Mouse (Mus musculus) midbrain, embryonic 16.5 days (tissue): ENCODE results near the gene Pmvk. TPM values are rescaled to one million over a fixed set of nuclear protein-coding genes. Genes with fewer than 3 reads are reported as not detected.

Experiments used
- ATAC-seq: fragments of 200-750 bp; cut with Nextera tagmentation; 2 replicates; pipeline ENCODE4 v1.8.0; 2017; ENCODE audit warnings: moderate TSS enrichment
- H3K27ac ChIP-seq: fragments of 300-500 bp; sonication (generic); 2 replicates; pipeline ENCODE4 v1.5.1; 2014; ENCODE audit warnings: mild to moderate bottlenecking, low read length, mixed read lengths
- H3K27me3 ChIP-seq: fragments of 300-500 bp; sonication (generic); 2 replicates; pipeline ENCODE4 v1.6.1; 2014; ENCODE audit warnings: low read depth, low read length, mixed read lengths; ENCODE audit not compliant: control insufficient read depth, insufficient read depth
- H3K36me3 ChIP-seq: fragments of 300-500 bp; sonication (generic); 2 replicates; pipeline ENCODE4 v1.6.1; 2014; ENCODE audit warnings: mild to moderate bottlenecking, low read length, moderate library complexity, mixed read lengths; ENCODE audit not compliant: control insufficient read depth, insufficient read depth
- H3K4me1 ChIP-seq: fragments of 300-500 bp; sonication (generic); 2 replicates; pipeline ENCODE4 v1.6.1; 2014; ENCODE audit warnings: mild to moderate bottlenecking, low read length, mixed read lengths; ENCODE audit not compliant: control insufficient read depth, insufficient read depth
- H3K4me2 ChIP-seq: fragments of 300-500 bp; sonication (generic); 2 replicates; pipeline ENCODE4 v1.6.1; 2014; ENCODE audit warnings: mild to moderate bottlenecking, low read length, mixed read lengths
- H3K4me3 ChIP-seq: fragments of 300-500 bp; sonication (generic); 2 replicates; pipeline ENCODE4 v1.5.1; 2014; ENCODE audit warnings: low read depth, mild to moderate bottlenecking, low read length, moderate library complexity, mixed read lengths
- H3K9ac ChIP-seq: fragments of 300-500 bp; sonication (generic); 2 replicates; pipeline ENCODE4 v1.6.1; 2014; ENCODE audit warnings: low read depth, low read length, mixed read lengths
- H3K9me3 ChIP-seq: fragments of 300-500 bp; sonication (generic); replicated peaks from 2 replicates; pipeline ENCODE4 v1.6.1; 2014; ENCODE audit warnings: mild to moderate bottlenecking, low read length, mixed read lengths; ENCODE audit not compliant: control insufficient read depth, poor library complexity, severe bottlenecking
- WGBS: fragments of 180-500 bp; shearing (Covaris S2); extraction: QIAGEN DNeasy Blood & Tissue Kit; methylation state at CpG from one replicate; pipeline ENCODE4 v1.1.7; 2014; 5-methylcytosine and 5-hydroxymethylcytosine counted together
- polyA plus RNA-seq: library from polyadenylated mRNA; unstranded; fragments of >200 nt; fragmentation: Nextera tagmentation; extraction: Ambion mirVana; gene quantifications from 2 replicates; pipeline ENCODE4 v1.2.1, GENCODE M21; 2015

The Pmvk gene
- polyA plus RNA-seq, 1 experiment from 2014 or later, result 142 TPM

DNA sequence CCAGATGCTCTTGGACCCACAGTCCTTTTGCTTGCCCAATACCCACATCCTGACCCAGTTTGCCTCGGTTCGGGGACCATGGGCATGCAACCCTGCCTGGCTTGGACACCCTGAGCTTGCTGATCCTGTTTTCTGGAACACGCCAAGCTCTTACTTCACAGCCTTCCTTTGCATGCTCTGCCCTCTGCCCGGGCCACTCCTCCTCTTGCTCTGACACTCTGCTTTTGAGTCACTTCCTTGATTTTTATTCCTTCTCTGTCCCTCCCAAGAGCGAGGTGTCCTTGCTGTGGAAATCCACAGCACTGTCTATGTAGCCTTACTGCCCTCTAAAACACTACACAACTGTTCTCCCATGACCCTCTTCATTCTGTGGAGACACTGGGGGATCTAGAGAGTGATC lies 27.9 kb downstream of the Pmvk start:
- H3K9ac ChIP-seq, result no peak overlapping the region
- no peak overlapping the region for H3K4me2 ChIP-seq
- no peak for ATAC-seq
- H3K9me3 ChIP-seq, result no peaks in the 10 kb centered on the region
- H3K4me1 ChIP-seq, result no peaks in the 10 kb centered on the region
- H3K27me3 ChIP-seq, result no peaks in the 10 kb centered on the region; the same call in none of the 2 replicates
- H3K27ac ChIP-seq, result no peak overlapping the region
- H3K36me3 ChIP-seq, result no peaks in the 10 kb centered on the region
- WGBS, result 98% methylated on average over 5 of the region's 5 CpGs
- H3K4me3 ChIP-seq, result no peak overlapping the region

DNA sequence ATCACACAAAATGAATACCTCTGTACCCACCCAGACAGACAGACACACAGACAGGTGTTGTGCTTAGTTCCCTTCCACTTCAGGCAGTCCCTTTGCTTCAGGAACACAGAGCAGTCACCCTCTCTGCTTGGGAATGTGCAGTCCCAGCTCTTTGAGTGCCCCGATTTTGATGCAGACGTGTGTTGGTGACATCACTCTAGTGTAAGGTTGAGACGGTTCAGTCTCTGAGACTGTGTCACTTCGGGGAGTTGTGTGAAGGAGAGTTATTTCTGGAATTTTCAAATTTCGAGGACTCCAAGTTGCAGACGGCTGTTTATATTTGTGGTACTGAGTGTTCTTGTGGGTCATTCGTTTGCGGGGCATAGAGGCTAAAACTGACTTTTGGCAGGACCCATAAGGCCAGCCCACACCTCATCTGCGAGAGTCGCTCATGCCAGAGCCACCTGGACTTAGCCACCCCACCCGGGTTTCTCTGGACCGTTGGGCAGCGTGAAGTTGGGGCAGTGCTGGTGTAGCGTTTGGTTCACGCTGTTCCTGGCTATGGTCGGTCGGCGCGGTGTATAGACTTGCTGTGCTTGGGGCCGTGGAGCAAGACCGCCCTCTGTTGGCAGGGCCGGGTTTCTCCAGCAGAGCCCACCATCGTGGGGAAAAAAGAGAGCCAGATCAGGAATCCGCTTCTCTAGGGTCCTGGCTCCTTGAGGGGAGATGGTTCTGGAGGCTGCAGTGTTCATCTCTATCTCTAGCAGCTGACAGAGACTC lies 30.6 kb downstream of the Pmvk start:
- no peak overlapping the region for H3K27ac ChIP-seq
- H3K27me3 ChIP-seq, result no peaks in the 10 kb centered on the region; the same call in none of the 2 replicates
- 0 out of 2 replicates have a peak, but pooled peaks have one; percentile 45 for ATAC-seq
- H3K4me2 ChIP-seq, result no peak overlapping the region
- no peak overlapping the region for H3K4me3 ChIP-seq
- 25% methylated on average over 24 of the region's 24 CpGs for WGBS
- H3K9me3 ChIP-seq, result no peaks in the 10 kb centered on the region
- no peaks in the 10 kb centered on the region for H3K4me1 ChIP-seq
- H3K36me3 ChIP-seq, result no peaks in the 10 kb centered on the region
- H3K9ac ChIP-seq, result no peak overlapping the region

DNA sequence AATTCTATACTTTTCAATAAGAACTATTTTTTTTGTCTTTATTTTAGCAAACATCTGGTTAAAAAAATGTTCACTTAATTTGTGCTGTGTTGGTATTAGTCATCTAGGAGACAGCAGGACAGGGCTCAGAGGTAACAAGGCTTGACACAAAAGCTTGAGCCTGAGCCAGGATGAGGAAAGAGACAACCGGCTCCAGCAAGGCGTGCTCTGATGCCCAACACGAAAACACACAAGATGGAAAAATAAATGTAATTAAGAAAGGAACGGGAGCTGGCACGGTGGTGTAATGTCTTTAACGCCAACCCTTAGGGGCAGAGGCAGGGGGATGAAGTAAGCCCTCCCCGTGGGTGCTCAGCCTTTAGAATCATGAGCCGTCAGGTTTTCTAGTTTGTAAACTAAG lies 31.8 kb downstream of the Pmvk start:
- no peak for ATAC-seq
- Histone ChIP-seq H3K36me3 (no peaks in the 10 kb centered on the region), H3K9ac (no peak overlapping the region), H3K4me1 (no peaks in the 10 kb centered on the region), H3K27ac (no peak overlapping the region), H3K4me3 (no peak overlapping the region), H3K27me3 (no peaks in the 10 kb centered on the region; the same call in none of the 2 replicates), H3K4me2 (no peak overlapping the region), H3K9me3 (no peaks in the 10 kb centered on the region)
- 82% methylated on average over 8 of the region's 8 CpGs for WGBS

DNA sequence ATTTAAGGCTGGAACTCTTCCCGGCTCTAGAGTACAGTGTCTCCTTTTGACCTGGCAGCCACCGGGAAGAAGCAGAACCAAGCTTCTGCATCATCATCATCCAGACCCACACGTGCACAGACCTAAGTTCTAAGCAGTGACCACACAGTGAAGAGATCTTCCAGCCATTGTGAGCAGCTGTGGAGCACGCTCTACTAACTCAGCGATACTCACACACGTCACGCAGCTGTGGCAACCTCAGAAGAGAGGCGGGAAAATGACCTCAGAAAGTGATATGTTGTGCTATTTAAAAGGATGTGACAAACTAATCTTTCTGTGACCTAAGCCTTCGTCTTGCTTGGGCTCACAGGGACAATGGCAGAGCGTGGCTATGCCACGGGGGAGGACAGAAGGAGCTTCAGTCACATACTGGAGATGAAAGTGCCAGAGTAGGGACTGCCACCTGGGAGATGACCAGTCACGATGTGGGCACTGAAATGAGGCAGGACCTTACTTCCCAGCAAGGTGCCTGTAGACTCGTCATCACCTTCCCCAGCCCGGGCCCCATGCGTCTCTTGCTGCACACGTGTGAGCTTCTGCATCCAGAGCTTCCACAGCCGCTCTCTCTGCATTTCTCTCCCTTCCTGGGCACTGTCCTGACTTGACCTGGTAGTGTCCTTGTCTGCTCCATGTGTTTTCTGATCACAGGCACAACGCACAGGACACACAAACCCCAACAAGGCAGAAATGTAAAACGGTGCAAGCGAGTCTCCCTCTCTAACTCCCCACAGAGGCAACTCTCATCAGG lies 32.8 kb downstream of the Pmvk start:
- ATAC-seq, result no peak
- H3K4me3 ChIP-seq, result no peak overlapping the region
- WGBS, result 53% methylated on average over 20 of the region's 20 CpGs

DNA sequence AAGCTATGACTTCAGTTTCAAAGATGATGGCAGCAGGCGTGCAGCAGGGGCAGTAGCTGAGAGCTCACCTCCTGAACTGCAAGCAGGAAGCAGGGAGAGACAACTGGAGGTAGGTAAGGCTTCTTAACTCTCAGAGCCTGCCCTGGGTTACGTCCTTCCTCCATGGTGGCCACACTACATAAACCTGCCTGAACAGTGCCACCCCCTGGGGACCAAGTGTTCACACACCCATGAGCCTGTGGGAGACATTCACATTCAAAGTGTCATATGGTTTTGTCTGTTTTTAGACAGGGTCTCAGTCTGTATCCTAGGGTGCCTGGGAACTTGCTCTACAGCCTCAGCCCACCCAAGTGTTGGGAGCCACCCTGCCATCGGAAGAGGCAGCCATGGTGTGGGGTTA lies 36.4 kb downstream of the Pmvk start:
- Histone ChIP-seq H3K4me2 (no peak overlapping the region), H3K9me3 (no peaks in the 10 kb centered on the region), H3K27ac (no peak overlapping the region), H3K4me1 (no peaks in the 10 kb centered on the region), H3K27me3 (no peaks in the 10 kb centered on the region; the same call in none of the 2 replicates), H3K9ac (no peak overlapping the region), H3K36me3 (no peaks in the 10 kb centered on the region), H3K4me3 (no peak overlapping the region)
- ATAC-seq, result no peak
- WGBS, result 88% methylated on average over 3 of the region's 3 CpGs

More for the DNA sequence above, 32.8 kb downstream of the Pmvk start:
- no peaks in the 10 kb centered on the region for H3K4me1 ChIP-seq
- no peaks in the 10 kb centered on the region for H3K9me3 ChIP-seq
- no peak overlapping the region for H3K27ac ChIP-seq
- H3K9ac ChIP-seq, result no peak overlapping the region
- H3K27me3 ChIP-seq, result no peaks in the 10 kb centered on the region; the same call in none of the 2 replicates
- no peaks in the 10 kb centered on the region for H3K36me3 ChIP-seq
- H3K4me2 ChIP-seq, result no peak overlapping the region

DNA sequence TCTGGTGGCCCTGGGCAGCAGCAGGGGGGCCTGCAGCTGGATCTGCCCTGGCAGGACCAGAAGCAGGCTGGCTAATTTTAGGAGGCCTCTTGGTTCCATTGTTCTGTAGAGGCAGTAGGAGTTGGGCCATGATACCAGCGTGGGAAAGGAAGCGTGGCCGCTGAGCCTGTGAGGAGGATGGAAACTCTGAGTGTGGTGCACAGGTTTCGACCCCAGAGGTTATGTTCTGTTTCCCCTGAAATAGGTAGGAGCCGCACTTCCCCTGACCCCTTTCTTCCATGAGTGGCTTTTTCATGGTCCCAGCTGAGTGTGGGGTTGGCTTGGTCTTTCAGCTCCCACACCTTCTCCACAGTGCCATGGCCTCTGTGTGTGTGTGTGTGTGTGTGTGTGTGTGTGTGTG lies 37.2 kb downstream of the Pmvk start:
- H3K27me3 ChIP-seq, result no peaks in the 10 kb centered on the region; the same call in 1 of the 2 replicates
- no peaks in the 10 kb centered on the region for H3K4me1 ChIP-seq
- no peak overlapping the region for H3K4me2 ChIP-seq
- ATAC-seq, result no peak
- H3K4me3 ChIP-seq, result no peak overlapping the region
- H3K9me3 ChIP-seq, result no peaks in the 10 kb centered on the region
- no peak overlapping the region for H3K27ac ChIP-seq
- no peaks in the 10 kb centered on the region for H3K36me3 ChIP-seq
- 90% methylated on average over 5 of the region's 5 CpGs for WGBS
- no peak overlapping the region for H3K9ac ChIP-seq

DNA sequence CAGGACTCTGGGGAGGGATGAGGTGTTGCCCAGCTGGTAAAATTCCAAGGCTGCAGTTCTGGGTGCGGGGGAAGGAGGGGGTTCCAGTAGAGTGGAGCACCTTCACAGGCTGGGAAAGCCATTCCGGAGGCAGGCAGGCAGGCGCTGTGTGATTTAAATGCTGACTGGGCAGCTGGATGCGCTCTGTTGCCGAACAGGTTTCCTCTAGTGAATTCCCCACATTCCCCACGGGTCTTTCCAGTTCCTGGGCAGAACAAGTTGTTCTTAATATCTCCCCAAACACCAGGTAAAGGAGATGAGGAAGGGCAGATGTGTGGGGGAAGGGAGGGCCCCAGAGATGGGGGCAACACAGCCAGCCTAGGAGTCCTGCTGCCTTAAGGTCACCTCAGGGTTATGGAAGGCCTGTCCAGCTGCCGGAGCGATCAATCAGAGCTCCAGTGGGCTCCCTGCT lies 38.4 kb downstream of the Pmvk start:
- no peaks in the 10 kb centered on the region for H3K36me3 ChIP-seq
- H3K4me1 ChIP-seq, result no peaks in the 10 kb centered on the region
- H3K4me2 ChIP-seq, result no peak overlapping the region
- no peak overlapping the region for H3K27ac ChIP-seq
- no peaks in the 10 kb centered on the region for H3K9me3 ChIP-seq
- no peak for ATAC-seq
- WGBS, result 47% methylated on average over 8 of the region's 8 CpGs
- no peaks in the 10 kb centered on the region for H3K27me3 ChIP-seq
- H3K9ac ChIP-seq, result no peak overlapping the region
- no peak overlapping the region for H3K4me3 ChIP-seq

DNA sequence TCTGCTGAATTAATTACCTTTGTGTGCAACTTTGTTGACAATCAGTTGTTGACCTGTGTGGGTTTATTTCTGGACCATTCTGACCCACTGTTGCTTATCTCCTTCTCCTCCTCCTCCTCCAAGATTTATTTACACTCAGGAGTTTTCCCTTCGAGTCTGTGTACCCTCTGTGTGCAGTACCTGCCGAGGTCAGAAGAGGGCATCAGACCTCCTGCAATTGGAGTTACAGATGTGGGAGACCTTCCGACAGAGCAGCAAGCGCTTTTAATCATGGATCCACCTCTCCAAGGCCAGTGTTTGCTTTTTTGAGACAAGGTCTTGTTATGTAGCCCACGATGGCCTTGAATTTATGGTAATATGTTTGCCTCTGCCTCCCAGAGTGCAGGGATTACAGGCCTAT lies 40.3 kb downstream of the Pmvk start:
- Histone ChIP-seq H3K36me3 (no peaks in the 10 kb centered on the region), H3K4me3 (no peak overlapping the region), H3K4me2 (no peak overlapping the region), H3K4me1 (no peaks in the 10 kb centered on the region), H3K9ac (no peak overlapping the region), H3K27me3 (no peaks in the 10 kb centered on the region), H3K27ac (no peak overlapping the region), H3K9me3 (no peaks in the 10 kb centered on the region)
- ATAC-seq, result no peak
- WGBS, result 90% methylated on average over 5 of the region's 5 CpGs

DNA sequence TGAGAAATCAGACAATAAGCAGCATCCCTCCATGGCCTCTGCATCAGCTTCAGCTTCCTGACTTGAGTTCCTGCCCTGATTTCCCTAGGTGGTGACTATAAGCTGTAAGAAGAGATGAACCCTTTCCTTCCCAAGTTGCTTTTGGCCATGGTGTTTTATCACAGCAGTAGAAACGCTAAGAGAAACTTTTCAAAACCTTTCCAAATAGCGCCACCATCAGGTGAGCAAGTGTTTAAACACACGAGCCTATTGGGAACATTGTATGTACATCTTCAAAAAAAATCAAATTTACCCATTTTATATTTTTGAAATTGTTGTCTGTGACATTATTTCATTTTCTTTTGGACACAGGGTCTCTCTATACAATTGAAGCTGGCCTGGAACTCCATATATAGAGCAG lies 42.0 kb downstream of the Pmvk start:
- WGBS, result 85% methylated on average over 3 of the region's 3 CpGs
- H3K9ac ChIP-seq, result no peak overlapping the region
- H3K36me3 ChIP-seq, result no peaks in the 10 kb centered on the region

More for the DNA sequence above, 42.0 kb downstream of the Pmvk start:
- Histone ChIP-seq H3K4me2 (no peak overlapping the region), H3K9me3 (no peaks in the 10 kb centered on the region), H3K27ac (no peak overlapping the region), H3K27me3 (no peaks in the 10 kb centered on the region), H3K4me1 (no peaks in the 10 kb centered on the region), H3K4me3 (no peak overlapping the region)
- no peak for ATAC-seq
